Mouse (Mus musculus) hindbrain, embryonic 15.5 days (tissue): ENCODE data around the gene Cfap97d1. TPM values are rescaled to one million over a fixed set of nuclear protein-coding genes. Genes with fewer than 3 reads are reported as not detected.

Source experiments
- ATAC-seq: fragments of 200-750 bp; cut with Nextera tagmentation; 2 replicates; pipeline ENCODE4 v1.8.0; 2017; ENCODE audit warnings: low read depth, moderate number of reproducible peaks, moderate TSS enrichment; ENCODE audit not compliant: low FRiP score
- H3K27ac ChIP-seq: fragments of 300-500 bp; sonication (generic); replicated peaks from 2 replicates; pipeline ENCODE4 v1.5.1; 2015; ENCODE audit warnings: mild to moderate bottlenecking, inconsistent platforms
- H3K27me3 ChIP-seq: fragments of 300-500 bp; sonication (generic); 2 replicates; pipeline ENCODE4 v1.6.1; 2015; ENCODE audit warnings: control low read depth, inconsistent platforms
- H3K36me3 ChIP-seq: fragments of 300-500 bp; sonication (generic); 2 replicates; pipeline ENCODE4 v1.6.1; 2015; ENCODE audit warnings: control low read depth, inconsistent platforms
- H3K4me1 ChIP-seq: fragments of 300-500 bp; sonication (generic); replicated peaks from 2 replicates; pipeline ENCODE4 v1.6.1; 2015; ENCODE audit warnings: control low read depth, inconsistent platforms
- H3K4me2 ChIP-seq: fragments of 300-500 bp; sonication (generic); 2 replicates; pipeline ENCODE4 v1.6.1; 2015; ENCODE audit warnings: moderate library complexity, mild to moderate bottlenecking, inconsistent platforms
- H3K4me3 ChIP-seq: fragments of 300-500 bp; sonication (generic); 2 replicates; pipeline ENCODE4 v1.5.1; 2015; ENCODE audit warnings: mild to moderate bottlenecking, inconsistent platforms
- H3K9ac ChIP-seq: fragments of 300-500 bp; sonication (generic); 2 replicates; pipeline ENCODE4 v1.6.1; 2015; ENCODE audit warnings: inconsistent platforms
- H3K9me3 ChIP-seq: fragments of 300-500 bp; sonication (generic); 2 replicates; pipeline ENCODE4 v1.6.1; 2016; ENCODE audit warnings: control low read depth, inconsistent platforms
- WGBS: fragments of 180-500 bp; shearing (Covaris S2); methylation state at CpG from one replicate; pipeline ENCODE4 v1.1.7; 2015; 5-methylcytosine and 5-hydroxymethylcytosine counted together
- polyA plus RNA-seq: library from polyadenylated mRNA; unstranded; fragments of >200 nt; fragmentation: Nextera tagmentation; extraction: Ambion mirVana; gene quantifications from 2 replicates; pipeline ENCODE4 v1.2.1, GENCODE M21; 2015

The Cfap97d1 gene
- polyA plus RNA-seq, 1 experiment from 2014 or later = not detected

GRCm38 (mm10) chr11:101963473-101964291 is 20.4 kb upstream of the Cfap97d1 start:
- Histone ChIP-seq H3K9ac (peak overlapping the region; percentile 48), H3K36me3 (no peaks in the 10 kb centered on the region), H3K27me3 (peaks cover 52% of the 10 kb centered on the region), H3K4me2 (peak overlapping the region; percentile 94), H3K9me3 (no peaks in the 10 kb centered on the region), H3K4me1 (peaks cover 25% of the 10 kb centered on the region), H3K27ac (no peak overlapping the region), H3K4me3 (peak overlapping the region; percentile 59)
- ATAC-seq = peak; percentile 39; the same call in 1 of the 2 replicates
- under 1% methylated on average over 73 of the region's 78 CpGs for WGBS

GRCm38 (mm10) chr11:101964647-101965046 is 19.4 kb upstream of the Cfap97d1 start:
- Histone ChIP-seq H3K9me3 (no peaks in the 10 kb centered on the region), H3K27ac (no peak overlapping the region), H3K4me2 (peak overlapping the region; percentile 94; the same call in 1 of the 2 replicates), H3K27me3 (peaks cover 52% of the 10 kb centered on the region), H3K4me3 (0 out of 2 replicates have a peak overlapping the region, but pooled peaks have one; percentile 59), H3K36me3 (no peaks in the 10 kb centered on the region), H3K4me1 (peaks cover 26% of the 10 kb centered on the region), H3K9ac (0 out of 2 replicates have a peak overlapping the region, but pooled peaks have one; percentile 48)
- WGBS = 5% methylated on average over 8 of the region's 8 CpGs
- ATAC-seq = no peak

- Histone ChIP-seq H3K9me3 (no peaks in the 10 kb centered on the region), H3K4me3 (no peak overlapping the region), H3K27ac (no peak overlapping the region), H3K9ac (no peak overlapping the region), H3K4me2 (no peak overlapping the region), H3K36me3 (no peaks in the 10 kb centered on the region), H3K27me3 (peaks cover 52% of the 10 kb centered on the region), H3K4me1 (peaks cover 26% of the 10 kb centered on the region)
- WGBS = 11% methylated on average over 2 of the region's 2 CpGs
- ATAC-seq = no peak
Measured at GRCm38 (mm10) chr11:101965553-101965952, 18.5 kb upstream of the Cfap97d1 start.

GRCm38 (mm10) chr11:101966965-101967614 is 17.0 kb upstream of the Cfap97d1 start, which contains the start of gene Sost:
Gene Sost, minus strand, starts transcription at chr11:101967015.
- Histone ChIP-seq H3K4me3 (no peak within 1 kb of the TSS), H3K27me3 (peaks cover 37% of the 10 kb centered on the region), H3K4me1 (peaks cover 26% of the 10 kb centered on the region), H3K9me3 (no peaks in the 10 kb centered on the region), H3K4me2 (no peak within 1 kb of the TSS), H3K27ac (no peak within 1 kb of the TSS), H3K9ac (no peak within 1 kb of the TSS), H3K36me3 (no peaks in the 10 kb centered on the region)
- ATAC-seq = 0 out of 2 replicates have a peak, but pooled peaks have one; percentile 13
- WGBS = 17% methylated on average over 10 of the region's 10 CpGs

GRCm38 (mm10) chr11:101968311-101968710 is 15.8 kb upstream of the Cfap97d1 start:
- Histone ChIP-seq H3K36me3 (no peaks in the 10 kb centered on the region), H3K4me3 (no peak overlapping the region), H3K9ac (no peak overlapping the region), H3K4me1 (peaks cover 18% of the 10 kb centered on the region), H3K4me2 (no peak overlapping the region), H3K27ac (no peak overlapping the region), H3K9me3 (no peaks in the 10 kb centered on the region), H3K27me3 (peaks cover 29% of the 10 kb centered on the region)
- ATAC-seq = no peak
- 13% methylated on average over 7 of the region's 7 CpGs for whole genome bisulfite sequencing

- H3K4me2 ChIP-seq = no peak overlapping the region
- ATAC-seq = peak; percentile 64; the same call in 1 of the 2 replicates
- H3K4me1 ChIP-seq = peaks cover 13% of the 10 kb centered on the region
- H3K36me3 ChIP-seq = no peaks in the 10 kb centered on the region
- WGBS = 0% methylated on average over 5 of the region's 5 CpGs
- no peak overlapping the region for H3K4me3 ChIP-seq
- H3K27ac ChIP-seq = no peak overlapping the region
- no peak overlapping the region for H3K9ac ChIP-seq
- H3K9me3 ChIP-seq = no peaks in the 10 kb centered on the region
- peaks cover 25% of the 10 kb centered on the region for H3K27me3 ChIP-seq
Measured at GRCm38 (mm10) chr11:101968791-101969190, 15.3 kb upstream of the Cfap97d1 start.

- Histone ChIP-seq H3K4me2 (no peak overlapping the region), H3K9ac (no peak overlapping the region), H3K4me3 (no peak overlapping the region), H3K27me3 (peaks cover 15% of the 10 kb centered on the region), H3K9me3 (no peaks in the 10 kb centered on the region), H3K27ac (no peak overlapping the region), H3K4me1 (peaks cover 4% of the 10 kb centered on the region), H3K36me3 (no peaks in the 10 kb centered on the region)
- 83% methylated on average over 13 of the region's 13 CpGs for WGBS
- ATAC-seq = no peak
Measured at GRCm38 (mm10) chr11:101969835-101970234, 14.2 kb upstream of the Cfap97d1 start.

GRCm38 (mm10) chr11:101971410-101971809 is 12.7 kb upstream of the Cfap97d1 start:
- no peaks in the 10 kb centered on the region; the same call in 1 of the 2 replicates for H3K27me3 ChIP-seq
- 49% methylated on average over 3 of the region's 3 CpGs for WGBS
- no peak overlapping the region for H3K4me3 ChIP-seq
- peaks cover 4% of the 10 kb centered on the region for H3K4me1 ChIP-seq
- no peaks in the 10 kb centered on the region for H3K9me3 ChIP-seq
- H3K4me2 ChIP-seq = no peak overlapping the region
- no peak overlapping the region for H3K27ac ChIP-seq
- no peak overlapping the region for H3K9ac ChIP-seq
- no peak for ATAC-seq
- no peaks in the 10 kb centered on the region for H3K36me3 ChIP-seq

GRCm38 (mm10) chr11:101972097-101972496 is 12.0 kb upstream of the Cfap97d1 start:
- H3K4me1 ChIP-seq = peaks cover 4% of the 10 kb centered on the region
- H3K27ac ChIP-seq = no peak overlapping the region
- no peaks in the 10 kb centered on the region; the same call in 1 of the 2 replicates for H3K27me3 ChIP-seq
- ATAC-seq = no peak
- no peaks in the 10 kb centered on the region for H3K36me3 ChIP-seq
- H3K9ac ChIP-seq = no peak overlapping the region
- no peak overlapping the region for H3K4me3 ChIP-seq
- no peaks in the 10 kb centered on the region for H3K9me3 ChIP-seq
- H3K4me2 ChIP-seq = no peak overlapping the region
- 80% methylated on average over 3 of the region's 3 CpGs for WGBS

GRCm38 (mm10) chr11:101972651-101973050 is 11.4 kb upstream of the Cfap97d1 start:
- no peak for ATAC-seq

GRCm38 (mm10) chr11:101973496-101973895 is 10.6 kb upstream of the Cfap97d1 start:
- Histone ChIP-seq H3K9ac (no peak overlapping the region), H3K4me2 (no peak overlapping the region), H3K4me3 (no peak overlapping the region), H3K36me3 (no peaks in the 10 kb centered on the region), H3K9me3 (no peaks in the 10 kb centered on the region), H3K27me3 (no peaks in the 10 kb centered on the region), H3K4me1 (peaks cover 3% of the 10 kb centered on the region), H3K27ac (no peak overlapping the region)
- no peak for ATAC-seq
- WGBS = 78% methylated on average over 9 of the region's 9 CpGs

More at GRCm38 (mm10) chr11:101972651-101973050, 11.4 kb upstream of the Cfap97d1 start:
- Histone ChIP-seq H3K4me3 (no peak overlapping the region), H3K27ac (no peak overlapping the region), H3K36me3 (no peaks in the 10 kb centered on the region), H3K4me2 (no peak overlapping the region), H3K9me3 (no peaks in the 10 kb centered on the region), H3K27me3 (no peaks in the 10 kb centered on the region), H3K4me1 (peaks cover 4% of the 10 kb centered on the region), H3K9ac (no peak overlapping the region)
- 92% methylated on average over 5 of the region's 5 CpGs for WGBS

GRCm38 (mm10) chr11:101974181-101974580 is 9.9 kb upstream of the Cfap97d1 start:
- H3K27me3 ChIP-seq = no peaks in the 10 kb centered on the region
- H3K4me2 ChIP-seq = no peak overlapping the region
- H3K9me3 ChIP-seq = no peaks in the 10 kb centered on the region
- H3K4me1 ChIP-seq = no peaks in the 10 kb centered on the region
- H3K36me3 ChIP-seq = no peaks in the 10 kb centered on the region
- WGBS = 52% methylated on average over 6 of the region's 6 CpGs
- H3K4me3 ChIP-seq = no peak overlapping the region
- ATAC-seq = no peak
- no peak overlapping the region for H3K9ac ChIP-seq
- H3K27ac ChIP-seq = no peak overlapping the region
